Mouse (Mus musculus): ENCODE measurements around the gene Eif4e2.

Gene Eif4e2

GRCm38 (mm10) chr1:87213735-87214704, at the start of gene Eif4e2:
TSS of gene Eif4e2 (plus strand) at chr1:87213914.
- DNase-seq (ENCODE audit: low spot score in 2 of 2): peak; percentile 86 to 92

GRCm38 (mm10) chr1:87164164-87164795, 49.4 kb upstream of the Eif4e2 start:
- no peak for DNase-seq (ENCODE audit: low spot score in 2 of 2)

GRCm38 (mm10) chr1:87164796-87165184, 48.9 kb upstream of the Eif4e2 start:
- no peak for DNase-seq (ENCODE audit: low spot score in 2 of 2)

- DNase-seq (ENCODE audit: low spot score in 2 of 2): no peak
These were observed 43.3 kb upstream of the Eif4e2 start for GRCm38 (mm10) chr1:87170458-87170857.

- DNase-seq (ENCODE audit: low spot score in 2 of 2): no peak
These were observed 42.4 kb upstream of the Eif4e2 start for GRCm38 (mm10) chr1:87171312-87171711.

- no peak for DNase-seq (ENCODE audit: low spot score in 2 of 2)
These were observed 41.4 kb upstream of the Eif4e2 start for GRCm38 (mm10) chr1:87172316-87172715.

GRCm38 (mm10) chr1:87174006-87174955, 39.4 kb upstream of the Eif4e2 start:
- peak; percentile 43 to 45 for DNase-seq (ENCODE audit: low spot score in 2 of 2)

GRCm38 (mm10) chr1:87175852-87176292, 37.8 kb upstream of the Eif4e2 start:
- DNase-seq (ENCODE audit: low spot score in 2 of 2): peak; percentile 41 to 49

- DNase-seq (ENCODE audit: low spot score in 2 of 2): peak in 1 of 2 experiments; percentile 19
These were observed 32.8 kb upstream of the Eif4e2 start for GRCm38 (mm10) chr1:87180896-87181295.

- no peak for DNase-seq (ENCODE audit: low spot score in 2 of 2)
These were observed 30.7 kb upstream of the Eif4e2 start, which contains the start of gene Prss56 for GRCm38 (mm10) chr1:87183013-87183412. TSS of gene Prss56 (plus strand) at chr1:87183313.

GRCm38 (mm10) chr1:87183998-87184750, 29.5 kb upstream of the Eif4e2 start:
- DNase-seq (ENCODE audit: low spot score in 2 of 2): no peak

GRCm38 (mm10) chr1:87184751-87185139, 29.0 kb upstream of the Eif4e2 start:
- DNase-seq (ENCODE audit: low spot score in 2 of 2): peak; percentile 66 to 71

- DNase-seq (ENCODE audit: low spot score in 2 of 2): no peak
These were observed 28.2 kb upstream of the Eif4e2 start for GRCm38 (mm10) chr1:87185526-87185925.

- DNase-seq (ENCODE audit: low spot score in 2 of 2): no peak
These were observed 27.3 kb upstream of the Eif4e2 start for GRCm38 (mm10) chr1:87186261-87187036.

- peak; percentile 66 to 80 for DNase-seq (ENCODE audit: low spot score in 2 of 2)
These were observed 26.7 kb upstream of the Eif4e2 start for GRCm38 (mm10) chr1:87187037-87187355.

- DNase-seq (ENCODE audit: low spot score in 2 of 2): no peak
These were observed 23.3 kb upstream of the Eif4e2 start, which contains the start of gene Chrnd for GRCm38 (mm10) chr1:87190429-87190828. TSS of gene Chrnd (plus strand) at chr1:87190607.

- DNase-seq (ENCODE audit: low spot score in 2 of 2): no peak
These were observed 16.4 kb upstream of the Eif4e2 start for GRCm38 (mm10) chr1:87197296-87197695.

- no peak for DNase-seq (ENCODE audit: low spot score in 2 of 2)
These were observed 15.3 kb upstream of the Eif4e2 start for GRCm38 (mm10) chr1:87198119-87199065.

- DNase-seq (ENCODE audit: low spot score in 2 of 2): no peak
These were observed 12.9 kb upstream of the Eif4e2 start for GRCm38 (mm10) chr1:87200811-87201210.
